Mouse (Mus musculus) hindbrain, embryonic 15.5 days (tissue): ENCODE results near the gene Hormad1. TPM values are rescaled to one million over a fixed set of nuclear protein-coding genes. Genes with fewer than 3 reads are reported as not detected.
A peak's percentile ranks its signal among the peaks of the same experiment; 100 is the strongest.

ENCODE experiments used
- ATAC-seq: fragments of 200-750 bp; cut with Nextera tagmentation; 2 replicates; pipeline ENCODE4 v1.8.0; 2017; ENCODE audit warnings: low read depth, moderate number of reproducible peaks, moderate TSS enrichment; ENCODE audit not compliant: low FRiP score
- H3K27ac ChIP-seq: fragments of 300-500 bp; sonication (generic); replicated peaks from 2 replicates; pipeline ENCODE4 v1.5.1; 2015; ENCODE audit warnings: mild to moderate bottlenecking, inconsistent platforms
- H3K27me3 ChIP-seq: fragments of 300-500 bp; sonication (generic); 2 replicates; pipeline ENCODE4 v1.6.1; 2015; ENCODE audit warnings: control low read depth, inconsistent platforms
- H3K36me3 ChIP-seq: fragments of 300-500 bp; sonication (generic); 2 replicates; pipeline ENCODE4 v1.6.1; 2015; ENCODE audit warnings: control low read depth, inconsistent platforms
- H3K4me1 ChIP-seq: fragments of 300-500 bp; sonication (generic); replicated peaks from 2 replicates; pipeline ENCODE4 v1.6.1; 2015; ENCODE audit warnings: control low read depth, inconsistent platforms
- H3K4me2 ChIP-seq: fragments of 300-500 bp; sonication (generic); 2 replicates; pipeline ENCODE4 v1.6.1; 2015; ENCODE audit warnings: moderate library complexity, mild to moderate bottlenecking, inconsistent platforms
- H3K4me3 ChIP-seq: fragments of 300-500 bp; sonication (generic); 2 replicates; pipeline ENCODE4 v1.5.1; 2015; ENCODE audit warnings: mild to moderate bottlenecking, inconsistent platforms
- H3K9ac ChIP-seq: fragments of 300-500 bp; sonication (generic); 2 replicates; pipeline ENCODE4 v1.6.1; 2015; ENCODE audit warnings: inconsistent platforms
- H3K9me3 ChIP-seq: fragments of 300-500 bp; sonication (generic); 2 replicates; pipeline ENCODE4 v1.6.1; 2016; ENCODE audit warnings: control low read depth, inconsistent platforms
- WGBS: fragments of 180-500 bp; shearing (Covaris S2); methylation state at CpG from one replicate; pipeline ENCODE4 v1.1.7; 2015; 5-methylcytosine and 5-hydroxymethylcytosine counted together
- polyA plus RNA-seq: library from polyadenylated mRNA; unstranded; fragments of >200 nt; fragmentation: Nextera tagmentation; extraction: Ambion mirVana; gene quantifications from 2 replicates; pipeline ENCODE4 v1.2.1, GENCODE M21; 2015

Gene Hormad1
- polyA plus RNA-seq, 1 experiment from 2014 or later = not detected

GRCm38 (mm10) chr3:95624628-95625503 is 65.4 kb downstream of the Hormad1 start, which contains the start of gene Ensa:
Gene Ensa (plus strand): TSS chr3:95624993.
- H3K27ac ChIP-seq = peak within 1 kb of the TSS; percentile 99
- peaks cover 30% of the 10 kb centered on the region for H3K36me3 ChIP-seq
- WGBS = under 1% methylated on average over 44 of the region's 44 CpGs
- no peaks in the 10 kb centered on the region for H3K9me3 ChIP-seq
- peaks cover 27% of the 10 kb centered on the region for H3K4me1 ChIP-seq
- peak within 1 kb of the TSS; percentile 80 for H3K4me3 ChIP-seq
- peak; percentile 99 for ATAC-seq
- peak within 1 kb of the TSS; percentile 70 for H3K4me2 ChIP-seq
- H3K27me3 ChIP-seq = no peaks in the 10 kb centered on the region
- peak within 1 kb of the TSS; percentile 78 for H3K9ac ChIP-seq

GRCm38 (mm10) chr3:95627763-95628162 is 68.3 kb downstream of the Hormad1 start:
- Histone ChIP-seq H3K4me2 (no peak overlapping the region), H3K4me1 (peaks cover 27% of the 10 kb centered on the region), H3K27me3 (no peaks in the 10 kb centered on the region), H3K36me3 (peaks cover 51% of the 10 kb centered on the region), H3K9ac (no peak overlapping the region), H3K4me3 (no peak overlapping the region), H3K27ac (no peak overlapping the region), H3K9me3 (no peaks in the 10 kb centered on the region)
- ATAC-seq = no peak
- 87% methylated on average over 5 of the region's 5 CpGs for WGBS

- Histone ChIP-seq H3K9ac (no peak overlapping the region), H3K27ac (no peak overlapping the region), H3K4me1 (peaks cover 24% of the 10 kb centered on the region), H3K27me3 (no peaks in the 10 kb centered on the region), H3K36me3 (peaks cover 64% of the 10 kb centered on the region), H3K9me3 (no peaks in the 10 kb centered on the region), H3K4me2 (no peak overlapping the region), H3K4me3 (no peak overlapping the region)
- WGBS = 79% methylated on average over 4 of the region's 4 CpGs
- no peak for ATAC-seq
These were observed 70.3 kb downstream of the Hormad1 start for GRCm38 (mm10) chr3:95629755-95630154.

GRCm38 (mm10) chr3:95630856-95631255 is 71.4 kb downstream of the Hormad1 start:
- Histone ChIP-seq H3K36me3 (peaks cover 72% of the 10 kb centered on the region), H3K27me3 (no peaks in the 10 kb centered on the region), H3K27ac (no peak overlapping the region), H3K4me1 (peaks cover 21% of the 10 kb centered on the region), H3K9me3 (no peaks in the 10 kb centered on the region), H3K4me3 (no peak overlapping the region), H3K4me2 (no peak overlapping the region), H3K9ac (no peak overlapping the region)
- no peak for ATAC-seq
- WGBS = 84% methylated on average over 3 of the region's 3 CpGs

GRCm38 (mm10) chr3:95631304-95631703 is 71.8 kb downstream of the Hormad1 start:
- Histone ChIP-seq H3K4me3 (no peak overlapping the region), H3K9me3 (no peaks in the 10 kb centered on the region), H3K4me2 (no peak overlapping the region), H3K36me3 (peaks cover 72% of the 10 kb centered on the region), H3K27ac (no peak overlapping the region), H3K27me3 (no peaks in the 10 kb centered on the region), H3K9ac (no peak overlapping the region), H3K4me1 (peaks cover 16% of the 10 kb centered on the region)
- no peak for ATAC-seq
- WGBS = 74% methylated on average over 6 of the region's 6 CpGs

GRCm38 (mm10) chr3:95632648-95633588 is 73.4 kb downstream of the Hormad1 start:
- 78% methylated on average over 12 of the region's 12 CpGs for WGBS
- Histone ChIP-seq H3K27me3 (no peaks in the 10 kb centered on the region), H3K9ac (no peak overlapping the region), H3K4me3 (no peak overlapping the region), H3K27ac (no peak overlapping the region), H3K4me1 (peaks cover 1% of the 10 kb centered on the region), H3K36me3 (peaks cover 65% of the 10 kb centered on the region), H3K9me3 (no peaks in the 10 kb centered on the region), H3K4me2 (no peak overlapping the region)
- no peak for ATAC-seq

- Histone ChIP-seq H3K36me3 (peaks cover 41% of the 10 kb centered on the region), H3K4me1 (no peaks in the 10 kb centered on the region), H3K4me2 (no peak overlapping the region), H3K4me3 (no peak overlapping the region), H3K27me3 (no peaks in the 10 kb centered on the region), H3K9ac (no peak overlapping the region), H3K27ac (no peak overlapping the region), H3K9me3 (no peaks in the 10 kb centered on the region)
- 79% methylated on average over 4 of the region's 4 CpGs for WGBS
- ATAC-seq = no peak
These were observed 76.2 kb downstream of the Hormad1 start for GRCm38 (mm10) chr3:95635636-95636035.

GRCm38 (mm10) chr3:95636072-95636471 is 76.6 kb downstream of the Hormad1 start:
- no peak for ATAC-seq
- H3K27me3 ChIP-seq = no peaks in the 10 kb centered on the region
- H3K4me1 ChIP-seq = no peaks in the 10 kb centered on the region
- no peak overlapping the region for H3K4me3 ChIP-seq
- 90% methylated on average over 4 of the region's 4 CpGs for WGBS
- no peak overlapping the region for H3K9ac ChIP-seq
- H3K4me2 ChIP-seq = no peak overlapping the region
- H3K9me3 ChIP-seq = no peaks in the 10 kb centered on the region
- H3K27ac ChIP-seq = no peak overlapping the region
- peaks cover 37% of the 10 kb centered on the region for H3K36me3 ChIP-seq

Other genes starting within 250 kb of the Hormad1 start
- gene Cers2, start 244.9 kb upstream of the Hormad1 start, polyA plus RNA-seq = 92.7 and 101 TPM in 2 replicates
- 39.3 and 42.7 TPM in 2 replicates for gene Setdb1, start 202.5 kb upstream of the Hormad1 start, polyA plus RNA-seq
- not detected in 2 replicates for gene 4930558C23Rik, start 156.8 kb upstream of the Hormad1 start, polyA plus RNA-seq
- gene Arnt, start 125.3 kb upstream of the Hormad1 start, polyA plus RNA-seq = 15.8 and 17.5 TPM in 2 replicates
- gene Ctsk, start 60.4 kb upstream of the Hormad1 start, polyA plus RNA-seq = 7.9 and 8.8 TPM in 2 replicates
- gene Ctss, start 32.9 kb upstream of the Hormad1 start, polyA plus RNA-seq = 14.3 and 19.3 TPM in 2 replicates
- gene Golph3l, start 29.3 kb downstream of the Hormad1 start, polyA plus RNA-seq = 25.8 and 26.8 TPM in 2 replicates
- gene Ensa, start 65.3 kb downstream of the Hormad1 start, polyA plus RNA-seq = 109 and 110 TPM in 2 replicates
- 46.3 and 47.4 TPM in 2 replicates for gene Mcl1, start 99.1 kb downstream of the Hormad1 start, polyA plus RNA-seq
- gene Adamtsl4, start 128.2 kb downstream of the Hormad1 start, polyA plus RNA-seq = 1.2 TPM in 2 replicates
- gene Ecm1, start 179.9 kb downstream of the Hormad1 start, polyA plus RNA-seq = 12.6 and 16.4 TPM in 2 replicates
- gene Tars2, start 200.5 kb downstream of the Hormad1 start, polyA plus RNA-seq = 47.9 and 48.2 TPM in 2 replicates